Mouse (Mus musculus): ENCODE measurements around the gene Lsm7.

The Lsm7 gene

GRCm38 (mm10) chr10:80876028-80876427 lies 21.0 kb upstream of the Lsm7 start:
- no peak for DNase-seq (ENCODE audit: low spot score in 2 of 2)

GRCm38 (mm10) chr10:80874035-80874434 lies 19.0 kb upstream of the Lsm7 start:
- no peak for DNase-seq (ENCODE audit: low spot score in 2 of 2)

- DNase-seq (ENCODE audit: low spot score in 2 of 2): no peak
Observed at GRCm38 (mm10) chr10:80871581-80871980, 16.6 kb upstream of the Lsm7 start, which contains the start of gene Tmprss9. Gene Tmprss9, plus strand, starts transcription at chr10:80871848.

- DNase-seq (ENCODE audit: low spot score in 2 of 2): no peak
Observed at GRCm38 (mm10) chr10:80870993-80871392, 16.0 kb upstream of the Lsm7 start.

- DNase-seq (ENCODE audit: low spot score in 2 of 2): no peak
Observed at GRCm38 (mm10) chr10:80864446-80864845, 9.4 kb upstream of the Lsm7 start.

- DNase-seq (ENCODE audit: low spot score in 2 of 2): no peak
Observed at GRCm38 (mm10) chr10:80862305-80862704, 7.3 kb upstream of the Lsm7 start.

GRCm38 (mm10) chr10:80858350-80858935 lies 3.4 kb upstream of the Lsm7 start:
- no peak for DNase-seq (ENCODE audit: low spot score in 2 of 2)

GRCm38 (mm10) chr10:80857848-80858247 lies 2.8 kb upstream of the Lsm7 start:
- DNase-seq (ENCODE audit: low spot score in 2 of 2): no peak

- DNase-seq (ENCODE audit: low spot score in 2 of 2): no peak
Observed at GRCm38 (mm10) chr10:80857386-80857785, 2.4 kb upstream of the Lsm7 start.

- no peak for DNase-seq (ENCODE audit: low spot score in 2 of 2)
Observed at GRCm38 (mm10) chr10:80856908-80857307, 1.9 kb upstream of the Lsm7 start.

GRCm38 (mm10) chr10:80856267-80856666 lies 1.3 kb upstream of the Lsm7 start:
- no peak for DNase-seq (ENCODE audit: low spot score in 2 of 2)

GRCm38 (mm10) chr10:80855749-80856073 lies 702 bp upstream of the Lsm7 start:
- no peak for DNase-seq (ENCODE audit: low spot score in 2 of 2)

- DNase-seq (ENCODE audit: low spot score in 2 of 2): no peak
Observed at GRCm38 (mm10) chr10:80848571-80848970, 6.4 kb downstream of the Lsm7 start.

- DNase-seq (ENCODE audit: low spot score in 2 of 2): no peak
Observed at GRCm38 (mm10) chr10:80845732-80846131, 9.3 kb downstream of the Lsm7 start.

GRCm38 (mm10) chr10:80845055-80845693 lies 9.8 kb downstream of the Lsm7 start:
- no peak for DNase-seq (ENCODE audit: low spot score in 2 of 2)

GRCm38 (mm10) chr10:80843931-80844547 lies 11.0 kb downstream of the Lsm7 start, which contains the start of gene Lingo3:
Gene Lingo3, minus strand, starts transcription at chr10:80844039.
- DNase-seq (ENCODE audit: low spot score in 2 of 2): peak in 1 of 2 experiments; percentile 36

GRCm38 (mm10) chr10:80843087-80843930 lies 11.7 kb downstream of the Lsm7 start:
- no peak for DNase-seq (ENCODE audit: low spot score in 2 of 2)

GRCm38 (mm10) chr10:80842334-80842733 lies 12.7 kb downstream of the Lsm7 start:
- peak in 1 of 2 experiments; percentile 49 for DNase-seq (ENCODE audit: low spot score in 2 of 2)

- DNase-seq (ENCODE audit: low spot score in 2 of 2): no peak
Observed at GRCm38 (mm10) chr10:80841685-80842084, 13.3 kb downstream of the Lsm7 start.

- no peak for DNase-seq (ENCODE audit: low spot score in 2 of 2)
Observed at GRCm38 (mm10) chr10:80839848-80840247, 15.2 kb downstream of the Lsm7 start.

- DNase-seq (ENCODE audit: low spot score in 2 of 2): no peak
Observed at GRCm38 (mm10) chr10:80838346-80838912, 16.6 kb downstream of the Lsm7 start.

- no peak for DNase-seq (ENCODE audit: low spot score in 2 of 2)
Observed at GRCm38 (mm10) chr10:80837827-80838226, 17.2 kb downstream of the Lsm7 start.

All from frontal cortex, postnatal 25 days (tissue).